Mouse (Mus musculus) stomach, embryonic 14.5 days (tissue): ENCODE results near the gene Prrxl1. TPM values are rescaled to one million over a fixed set of nuclear protein-coding genes. Genes with fewer than 3 reads are reported as not detected.

ENCODE experiments used
- ATAC-seq: fragments of 200-750 bp; cut with Nextera tagmentation; 2 replicates; pipeline ENCODE4 v1.8.0; 2017; ENCODE audit warnings: low read depth, moderate TSS enrichment; ENCODE audit not compliant: insufficient number of reproducible peaks, insufficient read depth, low FRiP score
- H3K27ac ChIP-seq: fragments of 300-500 bp; sonication (generic); 2 replicates; pipeline ENCODE4 v1.5.1; 2014; ENCODE audit warnings: mild to moderate bottlenecking, low read length, moderate library complexity, mixed read lengths
- H3K27me3 ChIP-seq: fragments of 300-500 bp; sonication (generic); 2 replicates; pipeline ENCODE4 v1.6.1; 2014; ENCODE audit warnings: low read length, control low read depth, mixed read lengths; ENCODE audit not compliant: control insufficient read depth, insufficient read depth
- H3K36me3 ChIP-seq: fragments of 300-500 bp; sonication (generic); 2 replicates; pipeline ENCODE4 v1.6.1; 2014; ENCODE audit warnings: mild to moderate bottlenecking, control low read depth, low read length, moderate library complexity, mixed read lengths; ENCODE audit not compliant: control insufficient read depth, insufficient read depth
- H3K4me1 ChIP-seq: fragments of 300-500 bp; sonication (generic); 2 replicates; pipeline ENCODE4 v1.6.1; 2014; ENCODE audit warnings: low read length, control low read depth, mixed read lengths; ENCODE audit not compliant: control insufficient read depth, insufficient read depth
- H3K4me2 ChIP-seq: fragments of 300-500 bp; sonication (generic); replicated peaks from 2 replicates; pipeline ENCODE4 v1.6.1; 2014; ENCODE audit warnings: low read depth, low read length, control low read depth
- H3K4me3 ChIP-seq: fragments of 300-500 bp; sonication (generic); 2 replicates; pipeline ENCODE4 v1.5.1; 2014; ENCODE audit warnings: low read depth, low read length, control low read depth
- H3K9ac ChIP-seq: fragments of 300-500 bp; sonication (generic); replicated peaks from 2 replicates; pipeline ENCODE4 v1.6.1; 2014; ENCODE audit warnings: low read depth, mild to moderate bottlenecking, control low read depth, low read length, moderate library complexity, mixed read lengths
- H3K9me3 ChIP-seq: fragments of 300-500 bp; sonication (generic); 2 replicates; pipeline ENCODE4 v1.6.1; 2016; ENCODE audit warnings: low read depth, low read length, control low read depth; ENCODE audit not compliant: control insufficient read depth
- WGBS: fragments of 180-500 bp; shearing (Covaris S2); extraction: QIAGEN DNeasy Blood & Tissue Kit; methylation state at CpG from one replicate; pipeline ENCODE4 v1.1.7; 2014; 5-methylcytosine and 5-hydroxymethylcytosine counted together
- polyA plus RNA-seq: library from polyadenylated mRNA; unstranded; fragments of >200 nt; fragmentation: Nextera tagmentation; extraction: Ambion mirVana; gene quantifications from 2 replicates; pipeline ENCODE4 v1.2.1, GENCODE M21; 2014

The Prrxl1 gene
- polyA plus RNA-seq, 1 experiment from 2014 or later = 0.74 TPM

DNA sequence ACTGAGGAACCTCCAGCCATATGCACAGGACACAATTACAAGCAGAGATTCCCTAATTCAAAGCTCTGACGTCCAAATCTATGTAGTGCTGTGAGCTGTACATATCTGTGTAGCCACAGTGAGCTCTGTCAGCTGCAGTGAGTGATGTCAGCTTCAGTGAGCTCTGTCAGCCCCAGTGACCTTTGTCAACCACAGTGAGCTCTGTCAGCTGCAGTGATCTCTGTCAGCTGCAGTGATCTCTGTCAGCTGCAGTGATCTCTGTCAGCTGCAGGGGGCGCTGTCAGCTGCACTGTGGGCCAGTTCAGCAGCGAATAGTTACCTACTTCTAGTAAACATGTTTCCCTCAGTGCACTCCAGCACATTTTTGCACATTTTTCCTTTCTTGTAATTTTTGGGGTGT, 10.2 kb downstream of the Prrxl1 start:
- Histone ChIP-seq H3K9me3 (no peaks in the 10 kb centered on the region), H3K4me1 (no peaks in the 10 kb centered on the region), H3K4me2 (no peak overlapping the region), H3K27me3 (no peaks in the 10 kb centered on the region), H3K4me3 (no peak overlapping the region), H3K27ac (no peak overlapping the region), H3K36me3 (no peaks in the 10 kb centered on the region), H3K9ac (no peak overlapping the region)
- no peak for ATAC-seq
- 10% methylated on average over 3 of the region's 3 CpGs for WGBS

DNA sequence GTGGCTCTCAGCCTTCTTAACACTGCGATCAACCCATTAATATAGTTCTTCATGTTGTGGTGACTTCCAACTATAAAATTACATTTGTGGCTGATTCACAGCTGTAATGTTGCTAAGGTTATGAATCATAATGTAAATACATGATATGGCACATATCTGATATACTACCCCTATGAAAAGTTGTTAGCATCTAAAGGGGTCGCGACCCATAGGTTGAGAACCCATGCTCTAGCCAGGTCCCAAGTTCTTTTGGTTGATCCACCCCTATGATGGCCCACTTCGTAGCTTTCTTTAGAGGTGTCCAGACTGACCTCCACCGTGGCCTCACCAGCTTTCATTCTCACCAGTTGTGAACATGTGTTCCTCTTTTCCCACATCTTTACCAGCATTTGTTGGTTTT, 18.0 kb downstream of the Prrxl1 start:
- H3K27me3 ChIP-seq = no peaks in the 10 kb centered on the region
- H3K4me2 ChIP-seq = no peak overlapping the region
- no peak overlapping the region for H3K4me3 ChIP-seq
- WGBS = 85% methylated on average over 5 of the region's 5 CpGs
- no peaks in the 10 kb centered on the region for H3K4me1 ChIP-seq
- no peaks in the 10 kb centered on the region for H3K36me3 ChIP-seq
- no peak overlapping the region for H3K27ac ChIP-seq
- H3K9me3 ChIP-seq = no peaks in the 10 kb centered on the region
- no peak overlapping the region for H3K9ac ChIP-seq
- no peak for ATAC-seq

DNA sequence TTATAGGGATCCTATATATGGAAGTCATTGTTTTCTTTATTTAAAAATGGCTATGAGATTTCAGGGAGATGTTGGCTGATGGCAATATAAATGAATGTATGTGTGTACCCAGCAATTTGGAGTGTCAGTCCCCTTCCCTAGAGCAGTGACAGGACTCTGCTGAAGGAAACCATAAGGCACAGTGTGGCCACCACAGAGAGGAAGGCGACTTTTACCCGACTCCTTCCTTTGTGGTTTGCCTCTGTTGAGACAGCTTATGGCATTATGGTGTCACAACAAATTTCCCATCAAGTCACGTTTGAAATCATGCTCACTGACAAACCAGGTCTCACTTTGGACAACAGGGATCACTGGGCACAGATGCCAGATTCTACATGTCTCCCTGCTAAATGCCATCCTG, 25.0 kb downstream of the Prrxl1 start:
- ATAC-seq = no peak
- 85% methylated on average over 3 of the region's 3 CpGs for WGBS
- Histone ChIP-seq H3K27ac (no peak overlapping the region), H3K4me3 (no peak overlapping the region), H3K27me3 (no peaks in the 10 kb centered on the region), H3K9me3 (no peaks in the 10 kb centered on the region), H3K4me1 (no peaks in the 10 kb centered on the region), H3K4me2 (no peak overlapping the region), H3K9ac (no peak overlapping the region), H3K36me3 (no peaks in the 10 kb centered on the region)

DNA sequence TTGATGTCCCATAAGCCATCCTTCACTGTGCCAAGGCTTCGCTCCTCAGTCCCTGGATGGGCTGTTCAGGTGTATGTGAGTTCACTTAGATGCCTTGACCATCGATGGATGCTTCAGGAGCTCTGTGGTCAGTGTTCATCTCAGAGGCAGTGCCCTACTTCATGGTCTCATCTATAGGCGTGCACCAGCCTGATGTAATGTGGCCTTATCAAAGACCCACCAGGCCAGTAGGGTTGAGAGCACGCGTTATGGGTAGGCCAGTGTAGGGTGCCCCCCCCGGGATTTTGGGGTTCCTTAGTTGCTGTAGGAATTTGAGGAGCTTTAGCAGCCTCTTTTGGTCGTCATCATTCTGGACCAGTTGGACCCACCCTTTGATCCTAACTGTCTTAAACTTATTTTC, 25.6 kb downstream of the Prrxl1 start:
- 88% methylated on average over 7 of the region's 7 CpGs for WGBS
- Histone ChIP-seq H3K4me3 (no peak overlapping the region), H3K4me1 (no peaks in the 10 kb centered on the region), H3K4me2 (no peak overlapping the region), H3K9me3 (no peaks in the 10 kb centered on the region), H3K27ac (no peak overlapping the region), H3K36me3 (no peaks in the 10 kb centered on the region), H3K27me3 (no peaks in the 10 kb centered on the region), H3K9ac (no peak overlapping the region)
- ATAC-seq = no peak

DNA sequence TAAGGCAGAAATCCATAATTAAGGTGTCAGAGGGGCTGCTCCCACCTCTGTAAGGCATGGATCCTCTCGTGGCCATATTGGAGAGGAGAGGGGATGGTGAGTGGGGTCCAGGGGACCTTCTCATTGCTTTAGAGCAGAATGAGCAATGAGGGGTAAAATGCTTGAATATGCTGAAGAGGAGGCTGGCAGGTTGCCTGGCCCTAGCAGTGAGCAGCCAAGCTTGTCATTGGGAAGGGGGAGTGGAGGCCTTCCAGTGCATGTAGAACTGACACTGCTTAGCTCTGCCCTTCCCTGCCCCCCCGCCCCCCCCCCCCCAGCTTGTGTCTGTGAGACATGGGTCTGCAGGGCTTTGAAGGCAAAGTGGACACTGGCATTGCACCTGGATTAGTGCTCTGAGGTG, 28.1 kb downstream of the Prrxl1 start:
- H3K27ac ChIP-seq = no peak overlapping the region
- no peak for ATAC-seq
- whole genome bisulfite sequencing = 46% methylated on average over 2 of the region's 2 CpGs
- H3K36me3 ChIP-seq = no peaks in the 10 kb centered on the region
- H3K4me3 ChIP-seq = no peak overlapping the region
- H3K9ac ChIP-seq = no peak overlapping the region
- no peaks in the 10 kb centered on the region for H3K9me3 ChIP-seq
- H3K27me3 ChIP-seq = no peaks in the 10 kb centered on the region
- H3K4me1 ChIP-seq = no peaks in the 10 kb centered on the region
- H3K4me2 ChIP-seq = no peak overlapping the region

DNA sequence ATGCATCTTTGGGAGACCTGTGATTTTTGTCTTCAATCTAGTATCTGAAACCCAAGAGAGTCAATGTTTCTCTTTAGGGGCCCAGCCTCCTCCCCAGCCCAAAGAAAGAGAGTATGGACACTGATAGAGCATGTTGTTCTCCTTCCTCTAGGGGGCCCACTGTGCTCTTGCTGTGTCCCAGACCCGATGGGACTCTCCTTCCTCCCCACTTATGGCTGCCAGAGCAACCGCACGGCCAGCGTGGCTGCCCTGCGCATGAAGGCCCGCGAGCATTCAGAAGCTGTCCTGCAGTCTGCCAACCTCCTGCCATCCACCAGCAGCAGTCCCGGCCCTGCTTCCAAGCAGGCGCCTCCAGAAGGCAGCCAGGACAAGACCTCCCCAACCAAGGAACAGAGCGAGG, 29.4 kb downstream of the Prrxl1 start:
- ATAC-seq = no peak
- no peaks in the 10 kb centered on the region for H3K4me1 ChIP-seq
- no peaks in the 10 kb centered on the region for H3K27me3 ChIP-seq
- H3K9me3 ChIP-seq = no peaks in the 10 kb centered on the region
- no peak overlapping the region for H3K4me3 ChIP-seq
- H3K27ac ChIP-seq = no peak overlapping the region
- no peak overlapping the region for H3K9ac ChIP-seq
- no peak overlapping the region for H3K4me2 ChIP-seq
- 34% methylated on average over 10 of the region's 10 CpGs for WGBS
- H3K36me3 ChIP-seq = no peaks in the 10 kb centered on the region

DNA sequence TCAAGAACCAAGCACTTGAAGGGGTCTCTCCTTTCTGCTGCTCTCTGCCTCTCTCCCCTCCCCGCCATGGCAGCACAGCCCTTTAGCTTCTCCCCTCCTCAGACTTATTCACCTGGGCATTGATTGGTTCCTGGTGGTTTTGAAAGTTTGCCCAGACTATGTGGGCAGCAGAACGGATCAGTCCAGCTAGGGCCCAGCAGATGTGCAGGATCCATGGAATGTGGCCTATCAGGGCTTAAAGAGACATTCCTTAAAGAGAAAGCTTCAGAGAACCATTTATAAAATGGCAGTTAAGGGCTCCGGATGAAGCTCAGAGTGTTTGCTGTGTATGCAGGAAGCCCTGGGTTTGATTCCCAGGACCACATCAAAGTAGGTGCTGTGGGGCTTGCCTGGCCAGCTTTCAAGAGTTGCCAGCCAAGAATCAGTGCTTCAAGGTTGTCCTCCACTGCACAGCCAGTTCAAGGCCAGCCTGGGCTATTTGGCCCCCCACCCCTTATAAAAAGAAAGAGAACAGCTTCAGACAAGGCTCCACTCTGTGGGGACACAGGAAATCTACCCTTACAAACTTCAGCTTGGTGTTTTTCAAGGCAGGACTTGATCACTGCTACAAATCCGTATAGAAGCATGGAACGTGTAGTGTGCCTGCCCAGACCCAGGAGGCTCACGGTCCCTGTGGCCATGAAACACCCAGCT, 33.8 kb downstream of the Prrxl1 start:
- Histone ChIP-seq H3K4me1 (no peaks in the 10 kb centered on the region), H3K4me2 (no peak overlapping the region), H3K27ac (no peak overlapping the region), H3K4me3 (no peak overlapping the region), H3K9me3 (no peaks in the 10 kb centered on the region), H3K27me3 (no peaks in the 10 kb centered on the region), H3K9ac (no peak overlapping the region), H3K36me3 (no peaks in the 10 kb centered on the region)
- 71% methylated on average over 6 of the region's 6 CpGs for WGBS
- ATAC-seq = no peak

DNA sequence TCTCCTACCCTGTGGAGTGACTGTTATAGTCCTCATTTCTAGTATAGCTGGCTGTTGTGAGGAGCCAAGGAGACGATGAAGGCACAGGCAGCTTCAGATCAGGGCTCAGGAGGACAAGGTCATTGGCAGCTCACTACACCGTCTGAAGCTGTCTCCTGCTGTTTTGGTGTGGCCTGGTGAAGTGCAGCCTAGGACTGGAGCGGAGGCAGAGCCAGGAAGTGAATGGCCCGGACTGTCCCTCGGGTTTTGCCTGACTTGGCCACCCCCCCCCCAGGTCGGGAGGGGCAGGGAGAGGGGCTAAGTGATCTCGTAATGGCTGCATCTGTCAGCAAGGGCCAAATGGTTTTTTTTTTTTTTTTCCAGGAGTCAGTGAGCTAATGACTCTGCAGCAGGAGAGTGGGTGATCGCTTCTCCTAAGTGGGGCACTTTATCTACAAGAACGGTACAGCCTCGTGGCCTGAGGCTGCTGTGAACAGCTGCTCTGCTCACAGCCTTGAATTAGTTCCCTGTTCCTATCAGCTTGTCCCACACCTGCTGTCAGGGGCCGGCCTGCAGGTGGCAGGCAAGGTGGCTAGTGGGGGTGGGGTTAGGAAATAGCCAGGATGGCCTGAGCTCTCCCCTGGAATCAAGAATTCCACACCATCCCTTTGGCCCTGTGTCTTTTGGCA, 34.9 kb downstream of the Prrxl1 start:
- no peaks in the 10 kb centered on the region for H3K27me3 ChIP-seq
- no peak for ATAC-seq

DNA sequence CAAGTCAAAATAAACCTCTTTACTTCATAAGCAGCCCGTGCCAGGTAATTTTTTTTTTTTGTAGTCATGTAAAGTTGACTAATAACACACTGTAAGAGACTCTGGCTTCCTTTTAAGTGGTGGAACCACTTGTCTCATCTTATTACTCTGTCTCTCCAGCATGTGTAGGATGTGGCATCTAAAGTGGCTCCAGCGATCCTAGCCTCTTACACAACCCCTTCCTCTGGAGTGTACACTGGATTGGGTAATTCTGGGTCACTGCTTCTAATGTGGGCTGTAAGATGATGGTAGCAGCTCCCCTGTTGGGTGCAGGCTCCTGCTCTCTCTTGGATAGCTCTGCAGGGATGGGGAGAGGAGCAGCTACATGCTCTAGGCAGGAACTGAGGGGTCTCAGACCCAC, 39.3 kb downstream of the Prrxl1 start:
- Histone ChIP-seq H3K9ac (no peak overlapping the region), H3K36me3 (no peaks in the 10 kb centered on the region), H3K27ac (no peak overlapping the region), H3K4me2 (no peak overlapping the region), H3K4me3 (no peak overlapping the region), H3K27me3 (no peaks in the 10 kb centered on the region), H3K9me3 (no peaks in the 10 kb centered on the region), H3K4me1 (no peaks in the 10 kb centered on the region)
- 86% methylated on average over 2 of the region's 2 CpGs for WGBS
- no peak for ATAC-seq

More for the DNA sequence above, 34.9 kb downstream of the Prrxl1 start:
- no peak overlapping the region for H3K9ac ChIP-seq
- 21% methylated on average over 11 of the region's 11 CpGs for WGBS
- H3K4me3 ChIP-seq = no peak overlapping the region
- H3K36me3 ChIP-seq = no peaks in the 10 kb centered on the region
- no peak overlapping the region for H3K27ac ChIP-seq
- no peaks in the 10 kb centered on the region for H3K4me1 ChIP-seq
- no peaks in the 10 kb centered on the region for H3K9me3 ChIP-seq
- no peak overlapping the region for H3K4me2 ChIP-seq
